Mouse (Mus musculus) erythroblast, adult 5-6 weeks (primary cell): ENCODE results near the gene D630045J12Rik. TPM values are rescaled to one million over a fixed set of nuclear protein-coding genes. Genes with fewer than 3 reads are reported as not detected.

Experiments
- ATAC-seq: replicated peaks from 2 replicates; pipeline ENCODE4 v1.8.0; 2016; ENCODE audit warnings: moderate number of reproducible peaks, mild to moderate bottlenecking, moderate TSS enrichment, inconsistent platforms; ENCODE audit not compliant: poor library complexity, low FRiP score, severe bottlenecking
- total RNA-seq, 2 experiments: library from RNA; stranded (forward) in 1 of 2; stranded (reverse) in 1 of 2; fragments of 150-400 nt in 1 of 2; fragments of 200-764, 138-1000 nt in 1 of 2; gene quantifications; 2 replicates each; pipeline versions ENCODE4 v1.2.3 to v1.2.4; 2015 to 2017; ENCODE audit warnings: low replicate concordance in 2 of 2

The D630045J12Rik gene
- total RNA-seq, 2 experiments from 2014 or later: 0.09 to 0.19 TPM

- no peak for ATAC-seq
These were observed 143.9 kb downstream of the D630045J12Rik start for GRCm38 (mm10) chr6:38109871-38110270.

GRCm38 (mm10) chr6:38109160-38109795 is 144.5 kb downstream of the D630045J12Rik start, which contains the start of gene Tmem213:
Gene Tmem213 (plus strand): TSS chr6:38109255.
- ATAC-seq: no peak

- ATAC-seq: no peak
These were observed 145.4 kb downstream of the D630045J12Rik start for GRCm38 (mm10) chr6:38108449-38108848.

- no peak for ATAC-seq
These were observed 147.9 kb downstream of the D630045J12Rik start for GRCm38 (mm10) chr6:38105924-38106323.

- ATAC-seq: no peak
These were observed 150.0 kb downstream of the D630045J12Rik start for GRCm38 (mm10) chr6:38103775-38104174.

GRCm38 (mm10) chr6:38102216-38102795 is 151.5 kb downstream of the D630045J12Rik start:
- ATAC-seq: no peak

GRCm38 (mm10) chr6:38096961-38097370 is 156.8 kb downstream of the D630045J12Rik start:
- ATAC-seq: no peak

GRCm38 (mm10) chr6:38094701-38095100 is 159.1 kb downstream of the D630045J12Rik start:
- ATAC-seq: no peak

GRCm38 (mm10) chr6:38092539-38092938 is 161.3 kb downstream of the D630045J12Rik start:
- ATAC-seq: no peak

- ATAC-seq: no peak
These were observed 166.4 kb downstream of the D630045J12Rik start for GRCm38 (mm10) chr6:38087242-38088026.

- no peak for ATAC-seq
These were observed 170.6 kb downstream of the D630045J12Rik start for GRCm38 (mm10) chr6:38083204-38083603.

GRCm38 (mm10) chr6:38081727-38082341 is 172.0 kb downstream of the D630045J12Rik start:
- no peak for ATAC-seq

GRCm38 (mm10) chr6:38080364-38080763 is 173.4 kb downstream of the D630045J12Rik start:
- no peak for ATAC-seq

GRCm38 (mm10) chr6:38073592-38073991 is 180.2 kb downstream of the D630045J12Rik start:
- no peak for ATAC-seq

Other genes with a start within 250 kb of the D630045J12Rik start
- gene Svopl, start 207.0 kb downstream of the D630045J12Rik start, total RNA-seq (2015; ENCODE audit: low replicate concordance): not detected in 2 replicates
- gene Svopl, start 207.0 kb downstream of the D630045J12Rik start, total RNA-seq (2017; ENCODE audit: low replicate concordance): not detected in 2 replicates
- gene Tmem213, start 144.8 kb downstream of the D630045J12Rik start, total RNA-seq (2015; ENCODE audit: low replicate concordance): not detected in 2 replicates
- gene Tmem213, start 144.8 kb downstream of the D630045J12Rik start, total RNA-seq (2017; ENCODE audit: low replicate concordance): not detected in 2 replicates
- gene Atp6v0a4, start 129.4 kb downstream of the D630045J12Rik start, total RNA-seq (2015; ENCODE audit: low replicate concordance): 0.38 and 0.63 TPM in 2 replicates
- gene Atp6v0a4, start 129.4 kb downstream of the D630045J12Rik start, total RNA-seq (2017; ENCODE audit: low replicate concordance): not detected in 2 replicates
- 2.5 and 4.8 TPM in 2 replicates for gene Zc3hav1l, start 45.2 kb upstream of the D630045J12Rik start, total RNA-seq (2015; ENCODE audit: low replicate concordance)
- 1.8 and 3.8 TPM in 2 replicates for gene Zc3hav1l, start 45.2 kb upstream of the D630045J12Rik start, total RNA-seq (2017; ENCODE audit: low replicate concordance)
- gene Zc3hav1, start 100.6 kb upstream of the D630045J12Rik start, total RNA-seq (2015; ENCODE audit: low replicate concordance): 266 and 278 TPM in 2 replicates
- 348 and 360 TPM in 2 replicates for gene Zc3hav1, start 100.6 kb upstream of the D630045J12Rik start, total RNA-seq (2017; ENCODE audit: low replicate concordance)
- gene Ttc26, start 127.5 kb upstream of the D630045J12Rik start, total RNA-seq (2015; ENCODE audit: low replicate concordance): 0.21 TPM in 1 of 2 replicates, not detected in the other
- 0.70 TPM in 1 of 2 replicates, not detected in the other for gene Ttc26, start 127.5 kb upstream of the D630045J12Rik start, total RNA-seq (2017; ENCODE audit: low replicate concordance)
- 52.9 and 70.3 TPM in 2 replicates for gene Ubn2, start 179.9 kb upstream of the D630045J12Rik start, total RNA-seq (2015; ENCODE audit: low replicate concordance)
- 52.4 and 57.0 TPM in 2 replicates for gene Ubn2, start 179.9 kb upstream of the D630045J12Rik start, total RNA-seq (2017; ENCODE audit: low replicate concordance)